Mouse (Mus musculus) thymus, adult 18-20 months (tissue): ENCODE results near the gene Mdn1.

ENCODE experiments used
- DNase-seq, 2 experiments: peaks; one replicate each; pipeline ENCODE4 v3.0.0; 2022; ENCODE audit warnings: mixed read lengths in 2 of 2

Mdn1 gene

GRCm38 (mm10) chr4:32656918-32657662 lies at the start of gene Mdn1:
Mdn1 (plus strand) TSS chr4:32657119.
- DNase-seq, result peak; percentile 83 to 90

GRCm38 (mm10) chr4:32615034-32615881 lies 41.7 kb upstream of the Mdn1 start, which contains the start of gene Casp8ap2:
Casp8ap2 (plus strand) TSS chr4:32615451.
- peak; percentile 98 to 99 for DNase-seq

GRCm38 (mm10) chr4:32621637-32622036 lies 35.3 kb upstream of the Mdn1 start:
- DNase-seq, result no peak

GRCm38 (mm10) chr4:32651669-32652068 lies 5.2 kb upstream of the Mdn1 start:
- no peak for DNase-seq

- no peak for DNase-seq
Observed at GRCm38 (mm10) chr4:32656146-32656904, 594 bp upstream of the Mdn1 start.

- no peak for DNase-seq
Observed at GRCm38 (mm10) chr4:32665843-32666242, 8.9 kb downstream of the Mdn1 start.

GRCm38 (mm10) chr4:32668291-32668690 lies 11.4 kb downstream of the Mdn1 start:
- no peak for DNase-seq

GRCm38 (mm10) chr4:32669825-32670224 lies 12.9 kb downstream of the Mdn1 start:
- DNase-seq, result no peak

- no peak for DNase-seq
Observed at GRCm38 (mm10) chr4:32674025-32674424, 17.1 kb downstream of the Mdn1 start.

- DNase-seq, result no peak
Observed at GRCm38 (mm10) chr4:32677471-32677870, 20.6 kb downstream of the Mdn1 start.

- DNase-seq, result no peak
Observed at GRCm38 (mm10) chr4:32680843-32681242, 23.9 kb downstream of the Mdn1 start.

- DNase-seq, result no peak
Observed at GRCm38 (mm10) chr4:32682471-32682870, 25.6 kb downstream of the Mdn1 start.

- no peak for DNase-seq
Observed at GRCm38 (mm10) chr4:32683061-32683582, 26.2 kb downstream of the Mdn1 start.

GRCm38 (mm10) chr4:32717733-32718132 lies 60.8 kb downstream of the Mdn1 start:
- DNase-seq, result no peak

- no peak for DNase-seq
Observed at GRCm38 (mm10) chr4:32745394-32745793, 88.5 kb downstream of the Mdn1 start.

GRCm38 (mm10) chr4:32748396-32748795 lies 91.5 kb downstream of the Mdn1 start:
- no peak for DNase-seq

- no peak for DNase-seq
Observed at GRCm38 (mm10) chr4:32750711-32751110, 93.8 kb downstream of the Mdn1 start.

GRCm38 (mm10) chr4:32757430-32757829 lies 100.5 kb downstream of the Mdn1 start:
- no peak for DNase-seq

- DNase-seq, result no peak
Observed at GRCm38 (mm10) chr4:32767471-32767870, 110.6 kb downstream of the Mdn1 start.

GRCm38 (mm10) chr4:32768046-32768445 lies 111.1 kb downstream of the Mdn1 start:
- peak; percentile 33 to 68 for DNase-seq

- DNase-seq, result no peak
Observed at GRCm38 (mm10) chr4:32770284-32770810, 113.4 kb downstream of the Mdn1 start.

GRCm38 (mm10) chr4:32779996-32780395 lies 123.1 kb downstream of the Mdn1 start:
- no peak for DNase-seq

GRCm38 (mm10) chr4:32787110-32787509 lies 130.2 kb downstream of the Mdn1 start:
- no peak for DNase-seq
